Mouse (Mus musculus): ENCODE results near the gene Tmem229b. TPM values are rescaled to one million over a fixed set of nuclear protein-coding genes. Genes with fewer than 3 reads are reported as not detected.

Gene Tmem229b
- polyA plus RNA-seq, 1 experiment from 2014 or later = 5.5 TPM

- H3K27ac ChIP-seq (ENCODE audit: low read depth, low read length) = no peak overlapping the region
Observed at GRCm38 (mm10) chr12:79021902-79022301, 14.5 kb upstream of the Tmem229b start.

DNA sequence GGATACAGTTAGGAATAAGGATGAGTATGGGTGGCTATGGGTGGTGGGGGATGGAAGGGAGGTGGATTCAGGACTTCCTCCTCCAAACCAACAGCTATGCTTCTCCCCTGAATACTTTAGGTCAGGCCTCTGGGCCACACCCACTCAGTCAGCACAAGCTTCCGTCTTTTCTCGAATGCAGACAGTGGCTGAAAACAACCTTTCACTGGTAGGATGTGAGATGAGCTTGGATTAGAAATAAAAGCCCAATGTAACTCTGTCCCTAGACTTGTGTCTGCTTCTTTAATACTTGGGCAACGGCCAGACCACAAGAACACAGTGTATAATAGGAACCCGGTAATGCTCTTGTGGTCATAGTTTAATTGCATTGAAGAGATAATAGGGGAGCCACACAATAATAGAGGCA lies 10.6 kb upstream of the Tmem229b start:
- 40% methylated on average over 4 of the region's 4 CpGs for WGBS

More at GRCm38 (mm10) chr12:79021902-79022301, 14.5 kb upstream of the Tmem229b start:
- no peak overlapping the region for H3K4me2 ChIP-seq
- H3K4me3 ChIP-seq (ENCODE audit: low read depth, low read length) = no peak overlapping the region
- 79% methylated on average over 1 of the region's 1 CpGs for WGBS
- no peaks in the 10 kb centered on the region for H3K27me3 ChIP-seq (replicated peaks; ENCODE audit: control insufficient read depth, insufficient read depth, low read length)
- no peak for ATAC-seq (replicated peaks; ENCODE audit: low FRiP score)
- DNase-seq (ENCODE audit: low spot score) = no peak
- no peaks in the 10 kb centered on the region; the same call in 1 of the 2 replicates for H3K4me1 ChIP-seq (replicated peaks; ENCODE audit: control insufficient read depth, insufficient read depth, low read length)
- no peaks in the 10 kb centered on the region for H3K9me3 ChIP-seq (ENCODE audit: control insufficient read depth, low read length)
- no peak overlapping the region for H3K9ac ChIP-seq (ENCODE audit: low read depth, low read length)
- no peaks in the 10 kb centered on the region for H3K36me3 ChIP-seq (ENCODE audit: control insufficient read depth, insufficient read depth, low read length)

GRCm38 (mm10) chr12:79016109-79016508 lies 8.7 kb upstream of the Tmem229b start:
- 80% methylated on average over 5 of the region's 5 CpGs for WGBS
- no peaks in the 10 kb centered on the region for H3K9me3 ChIP-seq (ENCODE audit: control insufficient read depth, low read length)
- H3K36me3 ChIP-seq (ENCODE audit: control insufficient read depth, insufficient read depth, low read length) = no peaks in the 10 kb centered on the region
- H3K4me3 ChIP-seq (ENCODE audit: low read depth, low read length) = no peak overlapping the region
- no peaks in the 10 kb centered on the region for H3K27me3 ChIP-seq (replicated peaks; ENCODE audit: control insufficient read depth, insufficient read depth, low read length)
- no peak overlapping the region for H3K4me2 ChIP-seq
- no peak overlapping the region for H3K9ac ChIP-seq (ENCODE audit: low read depth, low read length)
- H3K27ac ChIP-seq (ENCODE audit: low read depth, low read length) = no peak overlapping the region
- ATAC-seq (replicated peaks; ENCODE audit: low FRiP score) (no peak), DNase-seq (ENCODE audit: low spot score) (no peak)
- H3K4me1 ChIP-seq (replicated peaks; ENCODE audit: control insufficient read depth, insufficient read depth, low read length) = no peaks in the 10 kb centered on the region; the same call in 1 of the 2 replicates

More for the DNA sequence above, 10.6 kb upstream of the Tmem229b start:
- Histone ChIP-seq H3K36me3 (ENCODE audit: control insufficient read depth, insufficient read depth, low read length) (no peaks in the 10 kb centered on the region), H3K9me3 (ENCODE audit: control insufficient read depth, low read length) (no peaks in the 10 kb centered on the region), H3K27ac (ENCODE audit: low read depth, low read length) (no peak overlapping the region), H3K9ac (ENCODE audit: low read depth, low read length) (no peak overlapping the region; the same call in 1 of the 2 replicates), H3K4me1 (replicated peaks; ENCODE audit: control insufficient read depth, insufficient read depth, low read length) (no peaks in the 10 kb centered on the region; the same call in 1 of the 2 replicates), H3K27me3 (replicated peaks; ENCODE audit: control insufficient read depth, insufficient read depth, low read length) (no peaks in the 10 kb centered on the region), H3K4me2 (peak overlapping the region; percentile 9; the same call in 1 of the 2 replicates), H3K4me3 (ENCODE audit: low read depth, low read length) (no peak overlapping the region)
- no peak for ATAC-seq (replicated peaks; ENCODE audit: low FRiP score)
- DNase-seq (ENCODE audit: low spot score) = no peak

DNA sequence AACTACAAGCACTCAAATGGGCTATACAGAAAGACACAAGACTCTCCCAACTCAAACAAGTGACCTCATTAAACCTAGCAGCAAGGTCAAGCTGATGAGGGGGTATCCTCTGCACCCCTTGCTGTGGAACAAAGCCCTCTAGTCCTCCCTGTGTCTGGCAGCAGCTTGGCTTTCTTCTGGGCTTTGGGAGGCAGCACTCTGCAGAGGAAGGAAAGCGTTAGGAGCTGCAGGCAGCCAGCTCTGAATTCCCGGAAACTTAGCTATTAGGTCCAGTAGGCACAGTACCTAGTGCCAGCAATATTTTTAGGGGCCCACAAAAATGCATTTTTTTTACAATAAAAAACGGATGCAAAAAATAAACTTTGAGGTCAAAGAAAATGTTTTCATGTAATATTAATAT lies 3.1 kb upstream of the Tmem229b start:
- H3K36me3 ChIP-seq (ENCODE audit: control insufficient read depth, insufficient read depth, low read length) = no peaks in the 10 kb centered on the region
- ATAC-seq (replicated peaks; ENCODE audit: low FRiP score) (no peak), DNase-seq (ENCODE audit: low spot score) (no peak)
- H3K4me2 ChIP-seq = no peak overlapping the region
- H3K27me3 ChIP-seq (replicated peaks; ENCODE audit: control insufficient read depth, insufficient read depth, low read length) = no peaks in the 10 kb centered on the region; the same call in 1 of the 2 replicates
- no peak overlapping the region for H3K9ac ChIP-seq (ENCODE audit: low read depth, low read length)
- H3K4me1 ChIP-seq (replicated peaks; ENCODE audit: control insufficient read depth, insufficient read depth, low read length) = no peaks in the 10 kb centered on the region
- H3K4me3 ChIP-seq (ENCODE audit: low read depth, low read length) = no peak overlapping the region
- no peak overlapping the region for H3K27ac ChIP-seq (ENCODE audit: low read depth, low read length)
- H3K9me3 ChIP-seq (ENCODE audit: control insufficient read depth, low read length) = no peaks in the 10 kb centered on the region
- WGBS = 58% methylated on average over 3 of the region's 3 CpGs

- under 1% methylated on average over 51 of the region's 53 CpGs for WGBS
- peak; percentile 75 for DNase-seq (ENCODE audit: low spot score)
- H3K4me2 ChIP-seq = peak overlapping the region; percentile 84
- peak overlapping the region; percentile 77 for H3K9ac ChIP-seq (ENCODE audit: low read depth, low read length)
- ATAC-seq (replicated peaks; ENCODE audit: low FRiP score) = peak; percentile 33; the same call in 1 of the 2 replicates
- no peaks in the 10 kb centered on the region for H3K4me1 ChIP-seq (replicated peaks; ENCODE audit: control insufficient read depth, insufficient read depth, low read length)
- H3K9me3 ChIP-seq (ENCODE audit: control insufficient read depth, low read length) = no peaks in the 10 kb centered on the region
- peaks cover 2% of the 10 kb centered on the region; the same call in 1 of the 2 replicates for H3K27me3 ChIP-seq (replicated peaks; ENCODE audit: control insufficient read depth, insufficient read depth, low read length)
- H3K4me3 ChIP-seq (ENCODE audit: low read depth, low read length) = peak overlapping the region; percentile 82
- no peak overlapping the region for H3K27ac ChIP-seq (ENCODE audit: low read depth, low read length)
- no peaks in the 10 kb centered on the region for H3K36me3 ChIP-seq (ENCODE audit: control insufficient read depth, insufficient read depth, low read length)
Observed at GRCm38 (mm10) chr12:79006478-79007125, 825 bp downstream of the Tmem229b start.

- peaks cover 2% of the 10 kb centered on the region; the same call in 1 of the 2 replicates for H3K27me3 ChIP-seq (replicated peaks; ENCODE audit: control insufficient read depth, insufficient read depth, low read length)
- H3K36me3 ChIP-seq (ENCODE audit: control insufficient read depth, insufficient read depth, low read length) = no peaks in the 10 kb centered on the region
- WGBS = 36% methylated on average over 9 of the region's 9 CpGs
Observed at GRCm38 (mm10) chr12:79006076-79006475, 1.4 kb downstream of the Tmem229b start.

DNA sequence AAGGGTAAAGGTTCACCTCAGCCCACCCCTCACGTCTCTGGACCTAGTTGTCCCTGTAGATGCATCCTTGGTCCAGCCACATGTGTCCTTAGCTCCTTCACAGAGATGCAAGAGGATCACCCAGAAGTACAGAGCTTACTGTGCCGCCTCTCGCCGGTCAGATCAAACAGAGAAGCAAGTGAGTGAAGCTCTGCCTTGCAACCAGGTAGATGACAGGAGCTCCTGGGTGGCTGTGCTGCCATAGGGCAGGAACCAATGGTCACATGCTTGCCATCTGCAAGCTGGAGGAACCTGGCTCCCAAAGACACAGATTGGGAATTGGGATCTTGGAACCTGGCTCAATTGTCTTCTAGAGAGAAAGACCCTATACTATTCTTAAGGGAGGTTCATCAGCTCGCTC lies 2.0 kb downstream of the Tmem229b start:
- Histone ChIP-seq H3K4me2 (no peak overlapping the region), H3K27ac (ENCODE audit: low read depth, low read length) (no peak overlapping the region), H3K9ac (ENCODE audit: low read depth, low read length) (no peak overlapping the region), H3K27me3 (replicated peaks; ENCODE audit: control insufficient read depth, insufficient read depth, low read length) (peaks cover 2% of the 10 kb centered on the region; the same call in 1 of the 2 replicates), H3K4me1 (replicated peaks; ENCODE audit: control insufficient read depth, insufficient read depth, low read length) (peaks cover 4% of the 10 kb centered on the region), H3K4me3 (ENCODE audit: low read depth, low read length) (no peak overlapping the region), H3K9me3 (ENCODE audit: control insufficient read depth, low read length) (no peaks in the 10 kb centered on the region), H3K36me3 (ENCODE audit: control insufficient read depth, insufficient read depth, low read length) (no peaks in the 10 kb centered on the region)
- 82% methylated on average over 5 of the region's 5 CpGs for WGBS
- ATAC-seq (replicated peaks; ENCODE audit: low FRiP score) = no peak
- no peak for DNase-seq (ENCODE audit: low spot score)

More at GRCm38 (mm10) chr12:79006076-79006475, 1.4 kb downstream of the Tmem229b start:
- ATAC-seq (replicated peaks; ENCODE audit: low FRiP score) (no peak), DNase-seq (ENCODE audit: low spot score) (no peak)
- Histone ChIP-seq H3K27ac (ENCODE audit: low read depth, low read length) (no peak overlapping the region), H3K9me3 (ENCODE audit: control insufficient read depth, low read length) (no peaks in the 10 kb centered on the region), H3K4me2 (peak overlapping the region; percentile 84), H3K4me3 (ENCODE audit: low read depth, low read length) (peak overlapping the region; percentile 82), H3K4me1 (replicated peaks; ENCODE audit: control insufficient read depth, insufficient read depth, low read length) (no peaks in the 10 kb centered on the region), H3K9ac (ENCODE audit: low read depth, low read length) (no peak overlapping the region; the same call in 1 of the 2 replicates)

GRCm38 (mm10) chr12:79002978-79003377 lies 4.4 kb downstream of the Tmem229b start:
- no peak overlapping the region for H3K4me3 ChIP-seq (ENCODE audit: low read depth, low read length)
- no peaks in the 10 kb centered on the region for H3K36me3 ChIP-seq (ENCODE audit: control insufficient read depth, insufficient read depth, low read length)
- no peaks in the 10 kb centered on the region for H3K9me3 ChIP-seq (ENCODE audit: control insufficient read depth, low read length)
- H3K4me1 ChIP-seq (replicated peaks; ENCODE audit: control insufficient read depth, insufficient read depth, low read length) = peaks cover 6% of the 10 kb centered on the region
- no peak overlapping the region for H3K27ac ChIP-seq (ENCODE audit: low read depth, low read length)
- peaks cover 2% of the 10 kb centered on the region; the same call in 1 of the 2 replicates for H3K27me3 ChIP-seq (replicated peaks; ENCODE audit: control insufficient read depth, insufficient read depth, low read length)
- no peak overlapping the region for H3K9ac ChIP-seq (ENCODE audit: low read depth, low read length)
- ATAC-seq (replicated peaks; ENCODE audit: low FRiP score) = no peak
- no peak for DNase-seq (ENCODE audit: low spot score)
- WGBS = 74% methylated on average over 3 of the region's 3 CpGs
- H3K4me2 ChIP-seq = no peak overlapping the region

- peak; percentile 86 for ATAC-seq (replicated peaks; ENCODE audit: low FRiP score)
- Histone ChIP-seq H3K4me1 (replicated peaks; ENCODE audit: control insufficient read depth, insufficient read depth, low read length) (peaks cover 6% of the 10 kb centered on the region), H3K27me3 (replicated peaks; ENCODE audit: control insufficient read depth, insufficient read depth, low read length) (peaks cover 2% of the 10 kb centered on the region; the same call in 1 of the 2 replicates), H3K9me3 (ENCODE audit: control insufficient read depth, low read length) (no peaks in the 10 kb centered on the region), H3K36me3 (ENCODE audit: control insufficient read depth, insufficient read depth, low read length) (no peaks in the 10 kb centered on the region), H3K27ac (ENCODE audit: low read depth, low read length) (no peak overlapping the region), H3K9ac (ENCODE audit: low read depth, low read length) (no peak overlapping the region), H3K4me2 (no peak overlapping the region), H3K4me3 (ENCODE audit: low read depth, low read length) (no peak overlapping the region)
- no peak for DNase-seq (ENCODE audit: low spot score)
- 44% methylated on average over 5 of the region's 5 CpGs for WGBS
Observed at GRCm38 (mm10) chr12:79002406-79002805, 5.0 kb downstream of the Tmem229b start.

All from liver, embryonic 11.5 days (tissue).